Mouse (Mus musculus): ENCODE measurements at regions not wholly inside any gene's neighbourhood (a gene's known extent, or its start where the extent isn't known, plus 50 kb on each side); places are given as distances from the start of the nearest gene placed in this dataset.
A peak's percentile ranks its signal among the peaks of the same experiment; 100 is the strongest.

- Histone ChIP-seq H3K4me1 (replicated peaks) (no peaks in the 10 kb centered on the region), H3K9me3 (replicated peaks) (no peaks in the 10 kb centered on the region), H3K36me3 (no peaks in the 10 kb centered on the region), H3K27ac (ENCODE audit: poor library complexity, severe bottlenecking) (no peak overlapping the region), H3K9ac (no peak overlapping the region), H3K4me3 (no peak overlapping the region), H3K27me3 (replicated peaks) (no peaks in the 10 kb centered on the region; the same call in 1 of the 2 replicates), H3K4me2 (no peak overlapping the region)
- ATAC-seq (ENCODE audit: insufficient number of reproducible peaks, low FRiP score): no peak
- WGBS: 78% methylated on average over 4 of the region's 4 CpGs
Measured at GRCm38 (mm10) chr2:75164987-75165386, 339.4 kb downstream of the Mtx2 start.

- no peak overlapping the region for H3K27ac ChIP-seq (ENCODE audit: poor library complexity, severe bottlenecking)
- 0 out of 2 replicates have a peak, but pooled peaks cover 3% of the 10 kb centered on the region for H3K27me3 ChIP-seq (replicated peaks)
- no peak overlapping the region for H3K4me2 ChIP-seq
- no peaks in the 10 kb centered on the region for H3K9me3 ChIP-seq (replicated peaks)
- no peak overlapping the region for H3K4me3 ChIP-seq
- H3K9ac ChIP-seq: no peak overlapping the region
- WGBS: 79% methylated on average over 5 of the region's 5 CpGs
- no peak for ATAC-seq (ENCODE audit: insufficient number of reproducible peaks, low FRiP score)
- H3K36me3 ChIP-seq: no peaks in the 10 kb centered on the region
- H3K4me1 ChIP-seq (replicated peaks): peaks cover 6% of the 10 kb centered on the region; the same call in 1 of the 2 replicates
Measured at GRCm38 (mm10) chr2:75176267-75176666, 350.7 kb downstream of the Mtx2 start.

GRCm38 (mm10) chr2:75183293-75183692, 357.7 kb downstream of the Mtx2 start:
- Histone ChIP-seq H3K9me3 (replicated peaks) (no peaks in the 10 kb centered on the region), H3K4me3 (no peak overlapping the region), H3K27ac (ENCODE audit: poor library complexity, severe bottlenecking) (no peak overlapping the region), H3K36me3 (no peaks in the 10 kb centered on the region), H3K4me2 (no peak overlapping the region), H3K9ac (no peak overlapping the region), H3K27me3 (replicated peaks) (0 out of 2 replicates have a peak, but pooled peaks cover 3% of the 10 kb centered on the region), H3K4me1 (replicated peaks) (0 out of 2 replicates have a peak, but pooled peaks cover 2% of the 10 kb centered on the region)
- WGBS: 69% methylated on average over 4 of the region's 4 CpGs
- ATAC-seq (ENCODE audit: insufficient number of reproducible peaks, low FRiP score): no peak

GRCm38 (mm10) chr2:75202587-75203220, 377.1 kb downstream of the Mtx2 start:
- no peak overlapping the region for H3K9ac ChIP-seq
- H3K4me1 ChIP-seq (replicated peaks): no peaks in the 10 kb centered on the region
- H3K4me3 ChIP-seq: no peak overlapping the region
- no peaks in the 10 kb centered on the region for H3K9me3 ChIP-seq (replicated peaks)
- no peak overlapping the region for H3K4me2 ChIP-seq
- H3K27me3 ChIP-seq (replicated peaks): no peaks in the 10 kb centered on the region
- no peaks in the 10 kb centered on the region for H3K36me3 ChIP-seq
- 54% methylated on average over 7 of the region's 7 CpGs for WGBS
- ATAC-seq (ENCODE audit: insufficient number of reproducible peaks, low FRiP score): no peak
- H3K27ac ChIP-seq (ENCODE audit: poor library complexity, severe bottlenecking): no peak overlapping the region

DNA sequence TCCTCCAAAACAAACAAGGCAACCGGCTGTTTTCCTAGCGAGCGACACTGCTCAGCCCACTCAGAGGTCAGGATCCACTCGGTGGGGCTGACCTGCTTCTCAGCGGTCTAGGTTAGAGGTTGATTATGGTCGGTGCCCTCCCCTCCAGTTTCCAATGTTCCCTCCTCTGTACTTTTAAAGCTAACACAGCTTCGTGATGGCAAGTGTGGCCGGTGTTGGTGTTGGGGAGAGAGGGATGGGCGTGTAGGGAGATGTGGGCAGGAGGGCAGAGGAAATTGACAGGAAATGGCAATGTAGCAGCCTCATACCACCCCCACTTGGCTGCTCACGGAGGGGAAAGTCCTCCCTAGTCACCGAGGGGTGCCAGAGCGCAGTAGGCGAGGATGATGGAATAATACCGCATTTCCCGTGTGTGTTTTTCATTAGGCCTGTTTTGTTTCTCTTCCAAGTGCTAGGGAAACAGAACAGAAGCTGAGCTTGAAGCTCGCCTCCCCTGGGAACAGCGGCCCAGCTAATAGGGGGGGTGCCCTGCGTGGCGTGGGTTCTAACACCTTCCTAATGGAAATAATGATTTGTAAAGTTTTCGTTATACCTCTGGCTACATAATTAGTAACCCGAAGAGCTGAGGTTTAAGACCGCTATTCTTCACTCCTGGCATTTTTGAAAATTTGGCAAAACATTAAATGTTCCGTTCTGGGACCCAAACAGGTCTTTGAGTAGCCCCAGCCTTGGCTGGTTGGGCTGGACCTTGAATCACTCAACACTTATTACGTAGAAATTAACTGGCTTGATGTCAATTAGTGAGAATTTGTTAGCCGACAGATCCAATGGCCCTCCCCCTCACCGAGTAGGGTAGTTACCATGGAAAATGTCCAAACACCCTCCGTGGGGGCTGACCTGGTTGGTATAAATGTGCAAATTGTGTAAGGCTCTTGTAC, 383.5 kb downstream of the Mtx2 start:
- no peaks in the 10 kb centered on the region for H3K9me3 ChIP-seq (replicated peaks)
- no peaks in the 10 kb centered on the region for H3K36me3 ChIP-seq
- WGBS: 71% methylated on average over 27 of the region's 27 CpGs
- no peak overlapping the region for H3K27ac ChIP-seq (ENCODE audit: poor library complexity, severe bottlenecking)
- H3K27me3 ChIP-seq (replicated peaks): no peaks in the 10 kb centered on the region
- H3K4me2 ChIP-seq: no peak overlapping the region
- 0 out of 2 replicates have a peak, but pooled peaks cover 3% of the 10 kb centered on the region for H3K4me1 ChIP-seq (replicated peaks)
- ATAC-seq (ENCODE audit: insufficient number of reproducible peaks, low FRiP score): no peak
- H3K9ac ChIP-seq: no peak overlapping the region
- no peak overlapping the region for H3K4me3 ChIP-seq

DNA sequence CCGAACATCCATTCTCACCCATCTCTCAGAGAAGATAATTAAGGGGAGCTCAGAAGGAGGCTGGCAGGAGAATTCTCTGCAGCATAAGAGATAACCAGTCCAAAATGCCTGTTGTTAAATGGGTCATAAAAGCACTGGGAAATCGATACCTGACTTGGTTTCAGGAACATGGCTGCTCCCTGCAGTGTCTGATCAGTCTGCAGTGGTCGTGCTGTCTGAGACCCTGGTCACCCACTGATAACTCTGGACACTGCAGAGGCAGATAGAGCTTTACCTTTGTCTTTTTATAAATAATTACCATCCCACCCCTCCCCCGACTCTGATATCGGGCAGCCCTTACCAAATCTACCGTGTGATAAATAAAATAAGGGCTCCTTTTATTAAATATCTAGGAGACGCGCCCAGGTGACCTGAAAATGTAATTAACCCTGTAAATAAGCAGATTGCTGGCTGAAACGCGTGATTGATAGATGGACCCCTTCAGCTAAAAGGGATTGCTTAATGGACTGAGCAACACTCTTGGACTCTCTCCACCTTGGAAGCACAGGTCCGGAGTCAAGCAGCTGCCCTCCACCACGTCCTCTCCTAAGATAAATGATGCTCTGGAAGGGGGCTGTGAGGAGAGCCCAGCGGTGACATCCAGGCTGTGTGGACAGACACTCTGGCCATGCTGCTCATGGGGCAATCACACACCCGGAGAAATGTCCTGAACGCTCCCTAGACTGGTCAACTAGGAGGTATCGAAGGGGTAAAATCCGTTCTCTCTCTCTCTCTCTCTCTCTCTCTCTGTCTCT, 384.4 kb downstream of the Mtx2 start:
- Histone ChIP-seq H3K27me3 (replicated peaks) (no peaks in the 10 kb centered on the region), H3K4me1 (replicated peaks) (0 out of 2 replicates have a peak, but pooled peaks cover 3% of the 10 kb centered on the region), H3K9ac (no peak overlapping the region), H3K9me3 (replicated peaks) (no peaks in the 10 kb centered on the region), H3K4me3 (no peak overlapping the region), H3K36me3 (no peaks in the 10 kb centered on the region), H3K27ac (ENCODE audit: poor library complexity, severe bottlenecking) (no peak overlapping the region), H3K4me2 (no peak overlapping the region)
- no peak for ATAC-seq (ENCODE audit: insufficient number of reproducible peaks, low FRiP score)
- WGBS: 79% methylated on average over 17 of the region's 17 CpGs

DNA sequence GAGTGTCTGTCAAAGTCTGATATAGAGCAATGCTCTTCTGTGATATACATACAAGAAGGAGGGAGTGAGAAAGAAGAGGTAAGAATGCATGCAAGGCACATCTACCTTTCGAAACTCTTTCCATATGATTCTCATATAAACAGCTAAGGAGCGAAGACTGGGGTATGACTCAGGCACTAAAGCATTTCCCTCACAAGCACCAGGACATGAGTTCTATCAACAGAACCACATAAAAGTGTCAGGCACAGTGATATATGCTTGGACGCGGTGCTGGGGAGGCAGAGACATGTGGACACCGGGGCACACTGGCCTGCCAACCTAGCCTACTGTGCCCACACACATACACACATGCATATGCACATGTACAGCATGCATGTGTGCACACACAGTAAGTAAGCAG, 391.3 kb downstream of the Mtx2 start:
- Histone ChIP-seq H3K4me1 (replicated peaks) (no peaks in the 10 kb centered on the region), H3K9me3 (replicated peaks) (no peaks in the 10 kb centered on the region), H3K4me2 (no peak overlapping the region), H3K27me3 (replicated peaks) (no peaks in the 10 kb centered on the region), H3K9ac (no peak overlapping the region), H3K4me3 (no peak overlapping the region), H3K27ac (ENCODE audit: poor library complexity, severe bottlenecking) (no peak overlapping the region), H3K36me3 (no peaks in the 10 kb centered on the region)
- ATAC-seq (ENCODE audit: insufficient number of reproducible peaks, low FRiP score): no peak
- WGBS: 74% methylated on average over 5 of the region's 5 CpGs

GRCm38 (mm10) chr2:75220775-75221359, 395.3 kb downstream of the Mtx2 start:
- H3K9me3 ChIP-seq (replicated peaks): no peaks in the 10 kb centered on the region
- no peak overlapping the region for H3K4me2 ChIP-seq
- 75% methylated on average over 8 of the region's 8 CpGs for WGBS
- H3K4me3 ChIP-seq: no peak overlapping the region
- H3K27me3 ChIP-seq (replicated peaks): no peaks in the 10 kb centered on the region
- H3K9ac ChIP-seq: no peak overlapping the region
- no peak for ATAC-seq (ENCODE audit: insufficient number of reproducible peaks, low FRiP score)
- no peaks in the 10 kb centered on the region for H3K4me1 ChIP-seq (replicated peaks)
- no peaks in the 10 kb centered on the region for H3K36me3 ChIP-seq
- H3K27ac ChIP-seq (ENCODE audit: poor library complexity, severe bottlenecking): no peak overlapping the region

DNA sequence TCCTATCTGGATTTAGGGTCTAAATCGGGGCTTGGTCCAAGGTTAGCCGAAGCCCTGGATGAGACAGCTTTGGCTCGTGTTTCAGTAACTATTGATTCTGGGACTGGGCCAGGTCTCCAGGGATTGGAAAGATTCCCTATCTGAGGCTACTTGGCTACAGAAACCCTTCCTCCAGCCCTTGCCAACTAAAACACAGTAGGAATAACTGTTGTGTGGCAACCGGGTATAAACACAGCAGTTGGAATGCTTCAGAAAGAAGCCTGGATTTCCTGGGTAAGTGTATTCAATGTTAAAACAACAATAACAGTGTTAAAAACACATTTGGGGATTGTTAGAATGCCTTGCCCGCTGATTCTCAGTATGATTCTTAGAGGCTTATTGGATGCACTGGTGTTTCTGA, 398.8 kb downstream of the Mtx2 start:
- no peaks in the 10 kb centered on the region for H3K27me3 ChIP-seq (replicated peaks)
- H3K9ac ChIP-seq: no peak overlapping the region
- no peaks in the 10 kb centered on the region for H3K4me1 ChIP-seq (replicated peaks)
- H3K9me3 ChIP-seq (replicated peaks): no peaks in the 10 kb centered on the region
- WGBS: 43% methylated on average over 5 of the region's 5 CpGs
- no peaks in the 10 kb centered on the region for H3K36me3 ChIP-seq
- peak; percentile 84 for ATAC-seq (ENCODE audit: insufficient number of reproducible peaks, low FRiP score)
- H3K4me2 ChIP-seq: no peak overlapping the region
- no peak overlapping the region for H3K4me3 ChIP-seq
- H3K27ac ChIP-seq (ENCODE audit: poor library complexity, severe bottlenecking): no peak overlapping the region

GRCm38 (mm10) chr2:75240976-75241375, 415.4 kb downstream of the Mtx2 start:
- Histone ChIP-seq H3K36me3 (no peaks in the 10 kb centered on the region), H3K4me1 (replicated peaks) (no peaks in the 10 kb centered on the region), H3K4me3 (no peak overlapping the region), H3K27ac (ENCODE audit: poor library complexity, severe bottlenecking) (no peak overlapping the region), H3K9me3 (replicated peaks) (no peaks in the 10 kb centered on the region), H3K27me3 (replicated peaks) (no peaks in the 10 kb centered on the region), H3K9ac (no peak overlapping the region), H3K4me2 (no peak overlapping the region)
- WGBS: 82% methylated on average over 1 of the region's 1 CpGs
- no peak for ATAC-seq (ENCODE audit: insufficient number of reproducible peaks, low FRiP score)

All from heart, embryonic 12.5 days (tissue).